Mouse (Mus musculus) neural tube, embryonic 14.5 days (tissue): Measurements from ENCODE around the gene Rag2. TPM values are rescaled to one million over a fixed set of nuclear protein-coding genes. Genes with fewer than 3 reads are reported as not detected.

Source experiments
- ATAC-seq: fragments of 200-750 bp; cut with Nextera tagmentation; 2 replicates; pipeline ENCODE4 v1.8.0; 2017; ENCODE audit warnings: low read depth, mild to moderate bottlenecking, moderate TSS enrichment, moderate library complexity
- H3K27ac ChIP-seq: fragments of 300-500 bp; sonication (generic); 2 replicates; pipeline ENCODE4 v1.5.1; 2014; ENCODE audit warnings: low read depth, mild to moderate bottlenecking, control low read depth, low read length, moderate library complexity, mixed read lengths
- H3K27me3 ChIP-seq: fragments of 300-500 bp; sonication (generic); 2 replicates; pipeline ENCODE4 v1.6.1; 2014; ENCODE audit warnings: low read length; ENCODE audit not compliant: control insufficient read depth, insufficient read depth
- H3K36me3 ChIP-seq: fragments of 300-500 bp; sonication (generic); 2 replicates; pipeline ENCODE4 v1.6.1; 2014; ENCODE audit warnings: low read length, mixed read lengths; ENCODE audit not compliant: control insufficient read depth, insufficient read depth
- H3K4me1 ChIP-seq: fragments of 300-500 bp; sonication (generic); 2 replicates; pipeline ENCODE4 v1.6.1; 2014; ENCODE audit warnings: low read length; ENCODE audit not compliant: control insufficient read depth, insufficient read depth
- H3K4me2 ChIP-seq: fragments of 300-500 bp; sonication (generic); 2 replicates; pipeline ENCODE4 v1.6.1; 2014; ENCODE audit warnings: mild to moderate bottlenecking, low read depth, low read length, control low read depth
- H3K4me3 ChIP-seq: fragments of 300-500 bp; sonication (generic); 2 replicates; pipeline ENCODE4 v1.5.1; 2014; ENCODE audit warnings: low read depth, low read length, control low read depth, mixed read lengths
- H3K9ac ChIP-seq: fragments of 300-500 bp; sonication (generic); replicated peaks from 2 replicates; pipeline ENCODE4 v1.6.1; 2014; ENCODE audit warnings: low read depth, mild to moderate bottlenecking, control low read depth, low read length, mixed read lengths
- H3K9me3 ChIP-seq: fragments of 300-500 bp; sonication (generic); 2 replicates; pipeline ENCODE4 v1.6.1; 2016; ENCODE audit warnings: low read length; ENCODE audit not compliant: control insufficient read depth
- WGBS: fragments of 180-500 bp; shearing (Covaris S2); extraction: QIAGEN DNeasy Blood & Tissue Kit; methylation state at CpG from one replicate; pipeline ENCODE4 v1.1.7; 2014; 5-methylcytosine and 5-hydroxymethylcytosine counted together
- polyA plus RNA-seq: library from polyadenylated mRNA; unstranded; fragments of >200 nt; fragmentation: Nextera tagmentation; extraction: Ambion mirVana; gene quantifications from 2 replicates; pipeline ENCODE4 v1.2.1, GENCODE M21; 2014

Rag2 gene
- polyA plus RNA-seq, 1 experiment from 2014 or later, result not detected

GRCm38 (mm10) chr2:101665058-101665702 is 40.7 kb downstream of the Rag2 start:
- no peak overlapping the region for H3K9ac ChIP-seq
- no peak overlapping the region for H3K27ac ChIP-seq
- peak; percentile 90 for ATAC-seq
- no peaks in the 10 kb centered on the region for H3K4me1 ChIP-seq
- H3K4me2 ChIP-seq, result no peak overlapping the region
- no peak overlapping the region for H3K4me3 ChIP-seq
- H3K9me3 ChIP-seq, result no peaks in the 10 kb centered on the region
- WGBS, result 18% methylated on average over 9 of the region's 9 CpGs
- H3K27me3 ChIP-seq, result no peaks in the 10 kb centered on the region
- no peaks in the 10 kb centered on the region for H3K36me3 ChIP-seq

GRCm38 (mm10) chr2:101665703-101666092 is 41.2 kb downstream of the Rag2 start:
- WGBS, result 49% methylated on average over 3 of the region's 3 CpGs
- no peaks in the 10 kb centered on the region for H3K36me3 ChIP-seq
- no peak overlapping the region for H3K4me2 ChIP-seq
- no peaks in the 10 kb centered on the region for H3K4me1 ChIP-seq
- H3K4me3 ChIP-seq, result no peak overlapping the region
- peak; percentile 27; the same call in 1 of the 2 replicates for ATAC-seq
- no peak overlapping the region for H3K27ac ChIP-seq
- no peaks in the 10 kb centered on the region for H3K9me3 ChIP-seq
- H3K27me3 ChIP-seq, result no peaks in the 10 kb centered on the region
- H3K9ac ChIP-seq, result no peak overlapping the region

- Histone ChIP-seq H3K27me3 (no peaks in the 10 kb centered on the region), H3K36me3 (no peaks in the 10 kb centered on the region), H3K9ac (no peak overlapping the region), H3K4me2 (no peak overlapping the region), H3K4me3 (no peak overlapping the region), H3K4me1 (no peaks in the 10 kb centered on the region), H3K27ac (no peak overlapping the region), H3K9me3 (no peaks in the 10 kb centered on the region)
- 97% methylated on average over 3 of the region's 3 CpGs for WGBS
- ATAC-seq, result no peak
Measured at GRCm38 (mm10) chr2:101668751-101669150, 44.2 kb downstream of the Rag2 start.

GRCm38 (mm10) chr2:101673547-101673946 is 49.0 kb downstream of the Rag2 start:
- WGBS, result 77% methylated on average over 3 of the region's 3 CpGs
- Histone ChIP-seq H3K27me3 (no peaks in the 10 kb centered on the region), H3K4me3 (no peak overlapping the region), H3K27ac (no peak overlapping the region), H3K4me1 (no peaks in the 10 kb centered on the region), H3K36me3 (no peaks in the 10 kb centered on the region), H3K4me2 (no peak overlapping the region), H3K9ac (no peak overlapping the region), H3K9me3 (no peaks in the 10 kb centered on the region)
- ATAC-seq, result no peak

GRCm38 (mm10) chr2:101678236-101679021 is 53.9 kb downstream of the Rag2 start, which contains the start of gene Traf6:
Gene Traf6, plus strand, starts transcription at chr2:101678429.
- H3K9me3 ChIP-seq, result no peaks in the 10 kb centered on the region
- H3K4me1 ChIP-seq, result 0 out of 2 replicates have a peak, but pooled peaks cover 3% of the 10 kb centered on the region
- peak; percentile 92 for ATAC-seq
- under 1% methylated on average over 66 of the region's 68 CpGs for WGBS
- no peaks in the 10 kb centered on the region for H3K27me3 ChIP-seq
- no peak within 1 kb of the TSS for H3K27ac ChIP-seq
- peak within 1 kb of the TSS; percentile 87 for H3K4me3 ChIP-seq
- no peaks in the 10 kb centered on the region for H3K36me3 ChIP-seq
- H3K4me2 ChIP-seq, result peak within 1 kb of the TSS; percentile 88
- peak within 1 kb of the TSS; percentile 93 for H3K9ac ChIP-seq

GRCm38 (mm10) chr2:101679164-101679784 is 54.8 kb downstream of the Rag2 start:
- Histone ChIP-seq H3K4me3 (peak overlapping the region; percentile 87), H3K36me3 (no peaks in the 10 kb centered on the region), H3K27ac (no peak overlapping the region), H3K27me3 (no peaks in the 10 kb centered on the region), H3K9me3 (no peaks in the 10 kb centered on the region), H3K9ac (peak overlapping the region; percentile 93), H3K4me1 (0 out of 2 replicates have a peak, but pooled peaks cover 3% of the 10 kb centered on the region), H3K4me2 (peak overlapping the region; percentile 88)
- WGBS, result 2% methylated on average over 15 of the region's 15 CpGs
- no peak for ATAC-seq

Other genes with a start within 250 kb of the Rag2 start
- gene Rag1, start 24.8 kb downstream of the Rag2 start, polyA plus RNA-seq, result 0.05 and 0.13 TPM in 2 replicates
- 49.2 and 54.0 TPM in 2 replicates for gene B230118H07Rik, start 24.8 kb downstream of the Rag2 start, polyA plus RNA-seq
- 6.4 and 9.3 TPM in 2 replicates for gene Traf6, start 53.7 kb downstream of the Rag2 start, polyA plus RNA-seq